Mouse (Mus musculus): ENCODE measurements around the gene Ncoa7. TPM values are rescaled to one million over a fixed set of nuclear protein-coding genes. Genes with fewer than 3 reads are reported as not detected.

Ncoa7 gene
- polyA plus RNA-seq, 1 experiment from 2014 or later = 7.1 TPM

DNA sequence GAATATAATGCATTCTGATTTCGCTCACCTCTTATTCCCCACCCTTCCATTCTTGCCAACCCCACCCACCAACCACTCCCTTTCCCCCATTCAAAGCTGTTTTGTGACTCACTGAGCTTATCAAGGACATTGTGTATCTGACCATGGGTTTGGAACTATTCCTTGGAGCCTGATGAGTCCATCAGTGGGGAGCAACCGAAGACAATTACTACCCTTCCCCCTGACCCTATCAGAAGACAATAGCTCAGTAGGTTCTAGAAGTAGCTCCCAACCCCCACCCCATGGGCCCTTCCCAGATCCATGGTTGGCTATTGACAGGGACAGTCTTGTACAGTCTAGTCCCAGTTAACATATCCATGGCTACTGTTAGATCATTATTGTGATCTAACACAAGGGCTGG, 65.8 kb downstream of the Ncoa7 start:
- DNase-seq (ENCODE audit: low spot score) (no peak), ATAC-seq (no peak)
- H3K27ac ChIP-seq (ENCODE audit: low read depth, low read length) = no peak overlapping the region
- no peaks in the 10 kb centered on the region for H3K27me3 ChIP-seq (replicated peaks; ENCODE audit: control insufficient read depth, insufficient read depth, low read length)
- H3K9ac ChIP-seq (ENCODE audit: low read length) = no peak overlapping the region
- no peaks in the 10 kb centered on the region for H3K36me3 ChIP-seq (ENCODE audit: control insufficient read depth, insufficient read depth, low read length)
- 0 out of 2 replicates have a peak, but pooled peaks cover 4% of the 10 kb centered on the region for H3K4me1 ChIP-seq (ENCODE audit: control insufficient read depth, insufficient read depth, low read length)
- no peak overlapping the region for H3K4me2 ChIP-seq (ENCODE audit: low read length)
- no peak overlapping the region for H3K4me3 ChIP-seq (ENCODE audit: low read depth, low read length)
- no peaks in the 10 kb centered on the region for H3K9me3 ChIP-seq (replicated peaks; ENCODE audit: control insufficient read depth, low read length)
- 92% methylated on average over 2 of the region's 2 CpGs for WGBS

DNA sequence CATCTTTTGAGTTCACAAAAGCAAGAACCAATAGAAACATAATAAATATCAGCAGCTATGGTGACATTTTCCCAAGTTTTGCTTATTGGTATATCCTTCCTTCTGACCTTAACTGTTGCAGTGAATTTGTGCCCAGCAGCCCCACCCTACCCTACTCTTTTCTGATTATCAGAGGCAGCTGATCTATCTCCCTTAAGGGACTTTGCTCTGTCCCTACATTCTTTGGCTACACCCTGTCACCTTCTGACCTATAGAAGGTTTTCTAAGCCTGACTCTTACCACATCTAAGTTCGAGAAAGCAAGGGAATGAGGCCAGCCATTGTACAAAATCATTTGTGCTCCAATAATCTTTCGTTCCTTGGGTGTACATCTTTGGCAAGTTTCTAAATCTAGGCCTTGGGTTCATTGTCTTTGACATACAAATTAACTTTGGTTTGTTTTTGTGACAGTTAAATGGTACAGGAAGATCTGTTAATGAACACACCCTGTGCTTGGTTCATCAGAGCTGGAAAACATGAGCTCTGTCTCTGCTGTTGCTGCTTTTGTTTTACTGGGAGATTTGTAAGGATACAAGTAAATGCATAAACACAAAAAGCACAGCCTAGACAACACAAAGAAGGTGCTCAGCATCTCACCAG, 69.9 kb downstream of the Ncoa7 start:
- Histone ChIP-seq H3K4me3 (ENCODE audit: low read depth, low read length) (no peak overlapping the region), H3K9me3 (replicated peaks; ENCODE audit: control insufficient read depth, low read length) (no peaks in the 10 kb centered on the region), H3K36me3 (ENCODE audit: control insufficient read depth, insufficient read depth, low read length) (no peaks in the 10 kb centered on the region), H3K9ac (ENCODE audit: low read length) (no peak overlapping the region), H3K4me1 (ENCODE audit: control insufficient read depth, insufficient read depth, low read length) (0 out of 2 replicates have a peak, but pooled peaks cover 4% of the 10 kb centered on the region), H3K27me3 (replicated peaks; ENCODE audit: control insufficient read depth, insufficient read depth, low read length) (no peaks in the 10 kb centered on the region), H3K4me2 (ENCODE audit: low read length) (no peak overlapping the region), H3K27ac (ENCODE audit: low read depth, low read length) (no peak overlapping the region)
- ATAC-seq = no peak
- no peak for DNase-seq (ENCODE audit: low spot score)
- 21% methylated on average over 2 of the region's 2 CpGs for WGBS

DNA sequence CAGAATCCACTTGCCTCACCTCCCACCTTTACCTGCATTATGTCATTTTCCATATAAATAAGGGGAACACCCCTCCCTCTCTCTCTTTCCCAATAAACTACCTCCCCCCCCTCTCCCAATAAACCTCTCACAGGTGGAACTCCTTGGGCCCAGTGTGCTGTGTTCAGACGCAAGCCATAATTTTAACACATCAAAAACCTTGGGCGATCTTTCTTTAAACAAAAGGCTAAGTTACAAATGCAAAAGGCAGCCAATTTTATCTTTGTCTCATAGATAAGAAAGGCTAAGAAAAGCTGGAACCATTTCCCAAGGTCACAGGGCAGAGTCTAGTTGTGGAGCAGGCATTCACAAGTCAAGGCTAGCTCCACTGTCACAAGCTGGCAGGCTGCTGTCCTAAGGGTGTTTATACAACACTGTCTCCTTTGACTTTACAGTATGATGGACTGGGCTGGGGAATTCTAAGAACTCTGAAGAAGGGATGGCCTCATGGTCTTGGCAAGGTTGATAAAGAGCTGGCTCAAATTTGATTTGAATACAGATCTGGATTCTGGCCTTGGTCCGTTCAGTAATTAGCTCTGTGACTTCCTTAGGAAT, 71.7 kb downstream of the Ncoa7 start:
- Histone ChIP-seq H3K27ac (ENCODE audit: low read depth, low read length) (no peak overlapping the region), H3K4me2 (ENCODE audit: low read length) (no peak overlapping the region), H3K27me3 (replicated peaks; ENCODE audit: control insufficient read depth, insufficient read depth, low read length) (no peaks in the 10 kb centered on the region), H3K4me3 (ENCODE audit: low read depth, low read length) (no peak overlapping the region), H3K9me3 (replicated peaks; ENCODE audit: control insufficient read depth, low read length) (no peaks in the 10 kb centered on the region), H3K4me1 (ENCODE audit: control insufficient read depth, insufficient read depth, low read length) (0 out of 2 replicates have a peak, but pooled peaks cover 4% of the 10 kb centered on the region), H3K9ac (ENCODE audit: low read length) (no peak overlapping the region), H3K36me3 (ENCODE audit: control insufficient read depth, insufficient read depth, low read length) (no peaks in the 10 kb centered on the region)
- ATAC-seq = no peak
- WGBS = 91% methylated on average over 3 of the region's 3 CpGs
- no peak for DNase-seq (ENCODE audit: low spot score)

DNA sequence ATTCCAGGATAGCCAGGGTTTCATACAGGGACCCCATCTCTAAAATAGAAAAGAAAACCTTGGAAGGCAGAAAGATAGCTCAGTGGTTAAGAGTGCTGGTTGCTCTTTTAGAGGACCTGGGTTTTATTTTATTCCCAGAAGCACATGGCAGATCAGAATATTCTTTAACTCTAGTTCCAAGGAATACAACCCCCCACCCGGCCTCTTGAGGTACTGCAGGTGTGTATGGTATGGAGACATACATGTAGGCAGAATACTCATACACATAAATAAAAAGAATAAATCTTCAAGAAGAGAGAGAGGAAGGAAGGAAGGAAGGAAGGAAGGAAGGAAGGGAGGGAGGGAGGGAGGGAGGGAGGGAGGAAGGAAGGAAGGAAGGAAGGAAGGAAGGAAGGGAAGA, 72.3 kb downstream of the Ncoa7 start:
- H3K4me3 ChIP-seq (ENCODE audit: low read depth, low read length) = no peak overlapping the region
- WGBS = 80% methylated on average over 1 of the region's 1 CpGs
- DNase-seq (ENCODE audit: low spot score) (no peak), ATAC-seq (no peak)
- H3K27me3 ChIP-seq (replicated peaks; ENCODE audit: control insufficient read depth, insufficient read depth, low read length) = no peaks in the 10 kb centered on the region
- no peaks in the 10 kb centered on the region for H3K36me3 ChIP-seq (ENCODE audit: control insufficient read depth, insufficient read depth, low read length)
- no peaks in the 10 kb centered on the region for H3K9me3 ChIP-seq (replicated peaks; ENCODE audit: control insufficient read depth, low read length)
- H3K9ac ChIP-seq (ENCODE audit: low read length) = no peak overlapping the region
- H3K4me2 ChIP-seq (ENCODE audit: low read length) = no peak overlapping the region
- H3K4me1 ChIP-seq (ENCODE audit: control insufficient read depth, insufficient read depth, low read length) = 0 out of 2 replicates have a peak, but pooled peaks cover 4% of the 10 kb centered on the region
- no peak overlapping the region for H3K27ac ChIP-seq (ENCODE audit: low read depth, low read length)

DNA sequence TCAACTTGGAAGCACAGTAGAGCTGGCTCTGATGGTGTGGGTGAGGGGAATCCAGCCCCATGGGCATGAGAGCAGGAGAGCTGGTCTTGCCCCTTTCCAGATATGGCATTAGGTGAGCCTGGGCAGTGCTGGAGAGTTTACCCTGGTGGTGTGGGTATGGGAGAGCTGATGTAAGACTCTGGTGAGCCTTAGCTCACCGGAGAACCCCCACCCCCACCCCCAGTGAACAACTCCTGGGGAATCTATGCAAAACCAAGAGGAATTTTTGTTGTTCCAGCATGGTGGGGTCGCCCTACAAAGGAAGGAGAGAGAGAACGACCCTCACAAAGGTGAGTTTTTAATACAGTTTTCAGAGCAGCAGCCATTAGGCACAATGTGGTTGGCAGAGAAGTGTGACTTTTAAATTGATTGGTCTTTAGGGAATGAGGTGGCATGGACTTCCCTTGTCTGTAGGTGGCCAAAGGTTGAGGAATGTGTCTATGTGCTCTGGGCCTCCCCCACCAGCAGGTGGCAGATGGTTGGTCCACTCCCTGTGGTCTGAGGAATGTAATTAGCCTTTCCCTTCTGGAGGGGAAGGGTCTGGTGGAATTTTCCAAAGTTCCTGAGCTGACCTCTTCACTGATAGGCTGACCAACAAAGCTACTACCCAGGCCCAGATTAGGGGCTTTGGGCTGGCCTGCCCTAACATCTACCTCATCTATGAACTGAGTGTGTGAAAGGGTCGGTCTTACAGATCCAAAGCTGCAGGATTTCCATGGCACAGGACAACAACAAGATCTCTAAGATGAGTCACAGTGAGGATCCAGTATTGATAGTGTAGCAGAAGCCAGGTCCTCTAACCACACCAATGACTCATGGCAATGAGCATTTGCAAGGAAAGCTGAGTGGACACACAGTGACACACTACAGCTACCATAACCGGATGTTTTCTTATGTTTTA, 73.7 kb downstream of the Ncoa7 start:
- no peak for DNase-seq (ENCODE audit: low spot score)
- Histone ChIP-seq H3K27me3 (replicated peaks; ENCODE audit: control insufficient read depth, insufficient read depth, low read length) (no peaks in the 10 kb centered on the region), H3K4me2 (ENCODE audit: low read length) (no peak overlapping the region), H3K36me3 (ENCODE audit: control insufficient read depth, insufficient read depth, low read length) (no peaks in the 10 kb centered on the region), H3K9me3 (replicated peaks; ENCODE audit: control insufficient read depth, low read length) (no peaks in the 10 kb centered on the region), H3K27ac (ENCODE audit: low read depth, low read length) (no peak overlapping the region), H3K4me1 (ENCODE audit: control insufficient read depth, insufficient read depth, low read length) (0 out of 2 replicates have a peak, but pooled peaks cover 4% of the 10 kb centered on the region), H3K9ac (ENCODE audit: low read length) (no peak overlapping the region), H3K4me3 (ENCODE audit: low read depth, low read length) (no peak overlapping the region)
- 80% methylated on average over 5 of the region's 5 CpGs for WGBS
- no peak for ATAC-seq

DNA sequence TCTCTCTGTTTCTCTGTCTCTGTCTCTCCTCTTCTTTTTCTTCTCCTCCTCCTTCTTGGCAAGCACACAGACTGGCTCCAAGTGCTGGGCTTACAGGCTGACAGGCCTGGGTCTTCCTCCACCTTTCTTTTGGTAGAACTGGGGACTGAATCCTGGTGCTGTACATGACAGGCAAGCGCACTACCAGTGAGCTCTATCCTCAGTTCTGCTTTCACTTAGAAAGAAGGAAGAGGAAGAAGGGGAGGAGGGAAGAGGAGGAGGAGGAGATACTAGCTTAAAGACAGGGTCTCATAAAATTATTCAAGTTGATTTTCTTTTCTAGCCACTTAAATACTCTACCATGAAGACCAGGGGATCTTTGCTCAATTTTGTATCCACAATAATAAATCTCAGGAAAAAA, 80.1 kb downstream of the Ncoa7 start:
- 100% methylated on average over 1 of the region's 1 CpGs for WGBS
- H3K36me3 ChIP-seq (ENCODE audit: control insufficient read depth, insufficient read depth, low read length) = no peaks in the 10 kb centered on the region
- no peaks in the 10 kb centered on the region for H3K27me3 ChIP-seq (replicated peaks; ENCODE audit: control insufficient read depth, insufficient read depth, low read length)
- no peak overlapping the region for H3K4me2 ChIP-seq (ENCODE audit: low read length)
- no peak for DNase-seq (ENCODE audit: low spot score)
- no peaks in the 10 kb centered on the region for H3K9me3 ChIP-seq (replicated peaks; ENCODE audit: control insufficient read depth, low read length)
- H3K9ac ChIP-seq (ENCODE audit: low read length) = no peak overlapping the region
- H3K4me1 ChIP-seq (ENCODE audit: control insufficient read depth, insufficient read depth, low read length) = no peaks in the 10 kb centered on the region
- no peak for ATAC-seq
- no peak overlapping the region for H3K27ac ChIP-seq (ENCODE audit: low read depth, low read length)
- no peak overlapping the region for H3K4me3 ChIP-seq (ENCODE audit: low read depth, low read length)

DNA sequence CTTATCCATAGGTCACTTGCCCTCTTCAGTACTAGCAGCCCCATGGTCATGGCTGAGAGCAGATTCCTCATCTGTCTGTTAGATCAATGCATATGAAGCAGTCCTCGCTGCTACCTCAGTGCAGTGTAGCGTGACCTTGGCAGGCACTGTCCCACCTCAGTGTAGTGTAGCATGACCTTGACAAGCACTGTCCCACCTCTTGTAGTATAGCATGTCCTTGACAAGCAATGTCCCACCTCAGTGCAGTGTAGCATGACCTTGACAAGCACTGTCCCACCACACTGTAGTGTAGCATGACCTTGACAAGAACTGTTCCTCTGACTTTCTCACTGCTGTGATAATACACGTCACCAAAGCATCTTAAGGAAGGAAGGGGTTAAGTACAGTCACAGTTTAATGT, 82.6 kb downstream of the Ncoa7 start:
- Histone ChIP-seq H3K36me3 (ENCODE audit: control insufficient read depth, insufficient read depth, low read length) (no peaks in the 10 kb centered on the region), H3K9me3 (replicated peaks; ENCODE audit: control insufficient read depth, low read length) (no peaks in the 10 kb centered on the region), H3K27me3 (replicated peaks; ENCODE audit: control insufficient read depth, insufficient read depth, low read length) (no peaks in the 10 kb centered on the region), H3K4me1 (ENCODE audit: control insufficient read depth, insufficient read depth, low read length) (no peaks in the 10 kb centered on the region), H3K4me2 (ENCODE audit: low read length) (no peak overlapping the region), H3K27ac (ENCODE audit: low read depth, low read length) (no peak overlapping the region), H3K4me3 (ENCODE audit: low read depth, low read length) (no peak overlapping the region), H3K9ac (ENCODE audit: low read length) (no peak overlapping the region)
- WGBS = 94% methylated on average over 3 of the region's 3 CpGs
- DNase-seq (ENCODE audit: low spot score) (no peak), ATAC-seq (no peak)

DNA sequence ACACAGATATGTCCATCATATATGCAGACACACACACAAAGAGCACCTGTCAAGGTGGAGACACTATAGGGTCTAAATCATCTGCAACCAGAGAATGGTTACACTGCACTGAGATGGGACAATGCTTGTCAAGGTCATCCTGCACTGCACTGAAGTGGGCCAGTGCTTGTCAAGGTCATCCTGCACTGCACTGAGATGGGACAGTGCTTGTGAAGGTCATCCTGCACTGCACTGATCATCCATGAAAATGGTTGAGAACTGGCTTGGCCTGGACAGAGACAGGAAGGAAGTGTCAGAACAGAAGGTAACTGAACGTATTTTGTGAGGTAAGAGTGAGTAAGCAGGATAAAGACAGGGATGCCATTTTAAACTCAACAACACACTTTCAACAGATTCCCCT, 83.2 kb downstream of the Ncoa7 start:
- no peaks in the 10 kb centered on the region for H3K9me3 ChIP-seq (replicated peaks; ENCODE audit: control insufficient read depth, low read length)
- no peaks in the 10 kb centered on the region for H3K27me3 ChIP-seq (replicated peaks; ENCODE audit: control insufficient read depth, insufficient read depth, low read length)
- no peak overlapping the region for H3K27ac ChIP-seq (ENCODE audit: low read depth, low read length)
- ATAC-seq (no peak), DNase-seq (ENCODE audit: low spot score) (no peak)
- H3K36me3 ChIP-seq (ENCODE audit: control insufficient read depth, insufficient read depth, low read length) = no peaks in the 10 kb centered on the region
- no peak overlapping the region for H3K4me3 ChIP-seq (ENCODE audit: low read depth, low read length)
- no peaks in the 10 kb centered on the region for H3K4me1 ChIP-seq (ENCODE audit: control insufficient read depth, insufficient read depth, low read length)
- no peak overlapping the region for H3K9ac ChIP-seq (ENCODE audit: low read length)
- WGBS = 78% methylated on average over 1 of the region's 1 CpGs
- no peak overlapping the region for H3K4me2 ChIP-seq (ENCODE audit: low read length)

All from forebrain, embryonic 14.5 days (tissue).